Mouse (Mus musculus) hindbrain, embryonic 13.5 days (tissue): ENCODE measurements at regions not wholly inside any gene's neighbourhood (a gene's known extent, or its start where the extent isn't known, plus 50 kb on each side); places are given as distances from the start of the nearest gene placed in this dataset.

Source experiments
- ATAC-seq: fragments of 200-750 bp; cut with Nextera tagmentation; 2 replicates; pipeline ENCODE4 v1.8.0; 2017; ENCODE audit warnings: moderate TSS enrichment; ENCODE audit not compliant: low FRiP score
- H3K27ac ChIP-seq: fragments of 300-500 bp; sonication (generic); 2 replicates; pipeline ENCODE4 v1.5.1; 2015; ENCODE audit warnings: inconsistent platforms, mild to moderate bottlenecking, moderate library complexity
- H3K27me3 ChIP-seq: fragments of 300-500 bp; sonication (generic); 2 replicates; pipeline ENCODE4 v1.6.1; 2015; ENCODE audit warnings: mild to moderate bottlenecking, inconsistent platforms
- H3K36me3 ChIP-seq: fragments of 300-500 bp; sonication (generic); 2 replicates; pipeline ENCODE4 v1.6.1; 2015; ENCODE audit warnings: mild to moderate bottlenecking, inconsistent platforms
- H3K4me1 ChIP-seq: fragments of 300-500 bp; sonication (generic); replicated peaks from 2 replicates; pipeline ENCODE4 v1.6.1; 2015; ENCODE audit warnings: inconsistent platforms
- H3K4me2 ChIP-seq: fragments of 300-500 bp; sonication (generic); 2 replicates; pipeline ENCODE4 v1.6.1; 2015; ENCODE audit warnings: inconsistent platforms, mild to moderate bottlenecking, moderate library complexity
- H3K4me3 ChIP-seq: fragments of 300-500 bp; sonication (generic); 2 replicates; pipeline ENCODE4 v1.5.1; 2015; ENCODE audit warnings: mild to moderate bottlenecking, inconsistent platforms
- H3K9ac ChIP-seq: fragments of 300-500 bp; sonication (generic); 2 replicates; pipeline ENCODE4 v1.6.1; 2015; ENCODE audit warnings: mild to moderate bottlenecking, inconsistent platforms
- H3K9me3 ChIP-seq: fragments of 300-500 bp; sonication (generic); 2 replicates; pipeline ENCODE4 v1.6.1; 2016; ENCODE audit warnings: inconsistent platforms
- WGBS: fragments of 180-500 bp; shearing (Covaris S2); methylation state at CpG from one replicate; pipeline ENCODE4 v1.1.7; 2015; 5-methylcytosine and 5-hydroxymethylcytosine counted together

GRCm38 (mm10) chr9:113413851-113414250 is 294.2 kb downstream of the Pdcd6ip start:
- no peaks in the 10 kb centered on the region for H3K27me3 ChIP-seq
- ATAC-seq: no peak
- no peak overlapping the region for H3K4me3 ChIP-seq
- no peak overlapping the region for H3K4me2 ChIP-seq
- H3K9me3 ChIP-seq: no peaks in the 10 kb centered on the region
- H3K36me3 ChIP-seq: no peaks in the 10 kb centered on the region
- peaks cover 16% of the 10 kb centered on the region; the same call in 1 of the 2 replicates for H3K4me1 ChIP-seq
- no peak overlapping the region for H3K27ac ChIP-seq
- WGBS: 71% methylated on average over 3 of the region's 3 CpGs
- no peak overlapping the region for H3K9ac ChIP-seq

GRCm38 (mm10) chr9:113411638-113412037 is 296.4 kb downstream of the Pdcd6ip start:
- ATAC-seq: no peak
- Histone ChIP-seq H3K36me3 (no peaks in the 10 kb centered on the region), H3K4me3 (no peak overlapping the region), H3K4me1 (peaks cover 16% of the 10 kb centered on the region; the same call in 1 of the 2 replicates), H3K27me3 (no peaks in the 10 kb centered on the region), H3K9me3 (no peaks in the 10 kb centered on the region), H3K4me2 (no peak overlapping the region), H3K27ac (no peak overlapping the region), H3K9ac (no peak overlapping the region)
- 71% methylated on average over 4 of the region's 4 CpGs for WGBS

DNA sequence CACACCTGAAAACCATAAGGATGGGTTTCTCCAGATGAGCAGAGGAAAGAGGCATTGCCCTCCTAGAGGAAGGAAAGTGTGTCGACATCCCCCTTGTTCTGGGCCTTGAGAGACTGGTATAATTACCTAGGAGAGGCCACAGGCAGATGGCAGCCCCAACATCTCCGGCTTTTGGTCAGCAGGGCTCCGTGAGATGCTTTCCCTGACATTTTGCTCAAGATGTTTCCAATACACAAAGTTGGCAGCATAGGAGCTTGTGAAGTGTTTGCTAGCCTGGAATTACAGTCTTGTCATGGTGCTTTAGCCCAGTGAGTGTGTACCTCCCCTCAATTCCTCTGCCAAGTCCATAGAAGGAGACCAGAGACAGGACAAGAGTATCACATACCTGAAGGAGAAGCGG is 299.5 kb downstream of the Pdcd6ip start:
- no peak for ATAC-seq
- H3K27ac ChIP-seq: no peak overlapping the region
- WGBS: 85% methylated on average over 4 of the region's 4 CpGs

DNA sequence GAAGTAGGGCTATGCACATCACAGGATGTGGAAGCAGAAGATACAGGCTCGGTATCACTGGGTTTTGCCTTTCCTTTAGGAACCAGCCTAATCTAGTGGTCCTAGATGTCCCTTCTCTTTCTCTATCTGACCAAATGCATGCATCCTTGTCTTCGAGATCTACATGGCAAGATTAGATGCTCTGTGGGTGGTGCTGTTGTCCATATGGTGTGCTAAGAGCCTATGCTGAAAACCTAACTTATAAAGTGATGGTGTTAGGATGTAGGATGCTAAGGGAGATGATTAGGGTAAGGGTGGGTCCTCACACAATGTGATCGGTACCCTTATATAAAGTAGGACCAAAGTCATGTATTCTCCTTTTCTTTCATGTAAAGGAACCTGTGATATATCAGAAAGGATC is 313.7 kb downstream of the Pdcd6ip start:
- no peak overlapping the region for H3K27ac ChIP-seq
- no peaks in the 10 kb centered on the region for H3K4me1 ChIP-seq
- H3K4me2 ChIP-seq: no peak overlapping the region
- no peak overlapping the region for H3K4me3 ChIP-seq
- WGBS: 92% methylated on average over 3 of the region's 3 CpGs
- no peaks in the 10 kb centered on the region for H3K27me3 ChIP-seq
- H3K9me3 ChIP-seq: no peaks in the 10 kb centered on the region
- no peak for ATAC-seq
- H3K9ac ChIP-seq: no peak overlapping the region
- H3K36me3 ChIP-seq: no peaks in the 10 kb centered on the region

More for the DNA sequence above, 299.5 kb downstream of the Pdcd6ip start:
- Histone ChIP-seq H3K4me1 (0 out of 2 replicates have a peak, but pooled peaks cover 4% of the 10 kb centered on the region), H3K9ac (no peak overlapping the region), H3K36me3 (no peaks in the 10 kb centered on the region), H3K4me2 (no peak overlapping the region), H3K27me3 (no peaks in the 10 kb centered on the region), H3K4me3 (no peak overlapping the region), H3K9me3 (no peaks in the 10 kb centered on the region)

- Histone ChIP-seq H3K36me3 (no peaks in the 10 kb centered on the region), H3K9ac (no peak overlapping the region), H3K9me3 (no peaks in the 10 kb centered on the region), H3K4me3 (no peak overlapping the region), H3K4me1 (peaks cover 7% of the 10 kb centered on the region), H3K4me2 (no peak overlapping the region), H3K27ac (no peak overlapping the region), H3K27me3 (no peaks in the 10 kb centered on the region)
- WGBS: 73% methylated on average over 12 of the region's 12 CpGs
- ATAC-seq: no peak
Measured at GRCm38 (mm10) chr9:113387356-113387755, 320.7 kb downstream of the Pdcd6ip start.

DNA sequence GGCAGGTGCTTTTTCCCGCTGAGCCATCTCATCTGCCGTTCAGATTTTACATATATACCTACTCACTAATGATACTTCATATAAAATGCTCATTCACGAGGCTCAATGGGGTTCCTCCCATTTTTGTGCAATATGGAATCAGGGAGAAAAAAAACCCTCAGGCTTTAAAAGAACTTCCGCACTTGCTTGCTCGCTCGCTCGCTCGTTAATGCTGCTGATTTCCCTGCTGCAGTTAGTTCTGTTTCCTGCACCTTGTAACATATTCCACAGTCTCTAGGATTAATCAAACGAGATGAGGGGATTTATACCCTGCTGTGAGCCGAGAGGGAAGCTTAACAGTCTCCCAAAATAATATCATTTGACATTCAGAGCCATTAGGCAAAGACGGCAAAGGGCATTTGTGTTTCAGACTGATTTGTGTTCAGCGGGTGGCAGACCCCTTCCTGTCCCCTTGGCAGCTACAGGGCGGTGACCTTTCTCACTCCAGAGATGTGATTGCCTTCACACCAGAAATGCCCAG is 326.4 kb downstream of the Pdcd6ip start:
- Histone ChIP-seq H3K27ac (peak overlapping the region; percentile 77), H3K36me3 (no peaks in the 10 kb centered on the region), H3K4me2 (peak overlapping the region; percentile 18; the same call in 1 of the 2 replicates), H3K9ac (no peak overlapping the region), H3K27me3 (no peaks in the 10 kb centered on the region), H3K4me3 (no peak overlapping the region), H3K9me3 (no peaks in the 10 kb centered on the region), H3K4me1 (peaks cover 28% of the 10 kb centered on the region)
- ATAC-seq: no peak
- 38% methylated on average over 13 of the region's 13 CpGs for WGBS

DNA sequence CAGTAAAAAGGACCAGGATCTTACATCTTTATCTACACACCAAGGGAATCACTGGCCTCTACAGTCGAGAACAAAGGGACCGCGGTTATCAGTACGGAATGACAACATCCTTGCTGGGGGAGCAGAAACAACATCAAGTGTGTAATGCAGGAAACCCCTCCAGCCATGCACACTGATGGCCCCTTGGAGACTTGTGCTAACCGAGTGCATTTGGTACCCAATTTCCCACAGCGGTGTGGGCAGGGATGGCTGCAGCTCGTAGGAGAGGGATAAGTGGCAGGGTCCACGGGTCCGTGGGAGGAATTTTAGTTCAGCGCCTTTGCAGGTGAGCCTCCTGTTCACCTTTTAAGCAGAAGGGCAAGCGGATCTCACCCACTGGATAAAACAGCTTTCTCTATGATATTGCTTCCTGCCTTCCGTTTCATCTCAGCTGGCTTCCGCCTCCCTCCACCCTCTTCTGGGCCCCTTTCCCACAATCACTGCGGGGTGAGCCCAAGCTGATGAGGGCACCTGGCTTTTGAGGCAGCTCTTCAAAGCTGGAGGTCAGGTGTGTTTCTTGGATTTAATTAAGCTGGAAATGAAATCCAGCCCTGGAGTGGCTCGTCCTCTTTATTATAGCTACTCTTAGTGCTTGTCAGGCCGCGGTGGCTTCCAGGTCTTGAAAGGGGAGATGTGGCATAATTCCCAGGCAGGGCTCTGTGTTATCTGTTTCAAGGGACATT is 327.5 kb downstream of the Pdcd6ip start:
- ATAC-seq: peak; percentile 43; the same call in 1 of the 2 replicates
- no peaks in the 10 kb centered on the region for H3K27me3 ChIP-seq
- no peaks in the 10 kb centered on the region for H3K9me3 ChIP-seq
- 52% methylated on average over 17 of the region's 17 CpGs for WGBS
- peaks cover 28% of the 10 kb centered on the region for H3K4me1 ChIP-seq
- peak overlapping the region; percentile 76 for H3K27ac ChIP-seq
- no peak overlapping the region for H3K4me3 ChIP-seq
- H3K4me2 ChIP-seq: no peak overlapping the region
- H3K9ac ChIP-seq: peak overlapping the region; percentile 35; the same call in 1 of the 2 replicates
- H3K36me3 ChIP-seq: no peaks in the 10 kb centered on the region

DNA sequence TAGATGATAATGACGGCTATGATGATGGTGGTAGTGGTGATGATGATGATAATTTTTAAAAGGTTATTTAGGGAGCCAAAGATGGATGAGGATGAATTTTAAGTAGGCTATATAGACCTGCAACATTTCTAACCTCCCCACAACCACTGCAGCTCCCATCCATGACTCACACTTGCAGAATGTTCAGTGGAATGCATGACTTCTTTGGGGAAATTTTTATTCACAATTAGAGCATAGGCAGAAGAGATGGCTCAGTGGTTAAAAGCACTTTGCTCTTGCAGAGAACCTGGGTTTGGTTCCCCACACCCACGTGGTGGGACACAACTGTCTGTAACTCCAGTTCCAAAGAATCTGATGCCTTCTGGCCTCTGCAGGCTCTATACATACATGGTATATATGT is 329.5 kb downstream of the Pdcd6ip start:
- 93% methylated on average over 2 of the region's 2 CpGs for WGBS
- Histone ChIP-seq H3K4me3 (no peak overlapping the region), H3K36me3 (no peaks in the 10 kb centered on the region), H3K27me3 (no peaks in the 10 kb centered on the region), H3K4me2 (no peak overlapping the region), H3K4me1 (peaks cover 28% of the 10 kb centered on the region), H3K9ac (no peak overlapping the region), H3K9me3 (no peaks in the 10 kb centered on the region), H3K27ac (no peak overlapping the region)
- no peak for ATAC-seq

GRCm38 (mm10) chr9:113371718-113372306 is 336.2 kb downstream of the Pdcd6ip start:
- no peak overlapping the region for H3K4me2 ChIP-seq
- H3K9ac ChIP-seq: no peak overlapping the region
- H3K27ac ChIP-seq: no peak overlapping the region
- no peaks in the 10 kb centered on the region for H3K36me3 ChIP-seq
- no peak for ATAC-seq
- H3K4me3 ChIP-seq: no peak overlapping the region
- no peaks in the 10 kb centered on the region for H3K27me3 ChIP-seq
- WGBS: 92% methylated on average over 7 of the region's 7 CpGs
- H3K4me1 ChIP-seq: no peaks in the 10 kb centered on the region
- H3K9me3 ChIP-seq: no peaks in the 10 kb centered on the region

DNA sequence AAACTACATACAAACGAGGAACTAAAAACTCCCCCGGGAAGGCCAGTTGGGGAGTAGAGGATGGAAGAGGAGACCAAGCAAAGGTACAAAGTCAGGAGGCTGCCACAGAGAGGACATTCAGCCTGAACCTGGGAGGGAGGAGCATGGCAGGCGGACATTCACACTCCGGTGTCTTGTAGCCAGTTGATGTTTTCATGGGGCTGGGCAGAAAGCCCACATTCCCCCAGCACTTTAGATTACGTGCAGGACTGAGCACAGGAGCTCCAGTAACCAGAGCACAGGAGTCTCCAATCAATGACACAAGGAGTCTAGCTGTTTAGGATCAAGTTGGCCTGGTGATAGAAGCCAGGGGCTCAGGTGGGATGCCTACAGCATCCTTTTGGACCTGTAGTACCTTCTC is 360.1 kb downstream of the Pdcd6ip start:
- WGBS: 81% methylated on average over 5 of the region's 5 CpGs
- no peaks in the 10 kb centered on the region for H3K36me3 ChIP-seq
- no peaks in the 10 kb centered on the region for H3K27me3 ChIP-seq
- ATAC-seq: no peak
- peaks cover 4% of the 10 kb centered on the region; the same call in 1 of the 2 replicates for H3K4me1 ChIP-seq
- no peak overlapping the region for H3K4me2 ChIP-seq
- H3K9me3 ChIP-seq: no peaks in the 10 kb centered on the region
- no peak overlapping the region for H3K9ac ChIP-seq
- H3K4me3 ChIP-seq: no peak overlapping the region
- no peak overlapping the region for H3K27ac ChIP-seq

DNA sequence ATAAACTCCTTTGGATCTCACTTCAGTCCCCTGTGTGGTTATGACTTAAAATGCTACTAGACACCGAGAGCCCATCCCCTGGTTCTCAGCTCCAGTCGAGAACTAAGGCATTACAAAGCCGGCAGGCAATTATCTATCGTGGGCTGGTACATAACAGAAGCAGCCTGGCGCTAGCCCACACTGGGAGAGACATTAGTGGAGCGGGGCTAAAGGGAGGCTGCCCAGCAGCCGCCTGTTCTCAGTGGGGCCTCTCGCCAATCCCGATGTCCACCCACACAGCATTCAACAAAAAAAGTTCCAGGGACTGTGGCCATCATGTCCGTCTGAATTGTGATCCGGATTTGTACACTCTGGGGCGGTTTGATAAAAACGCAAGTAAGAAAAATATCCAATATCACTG is 361.5 kb downstream of the Pdcd6ip start:
- Histone ChIP-seq H3K9ac (no peak overlapping the region), H3K36me3 (no peaks in the 10 kb centered on the region), H3K4me2 (no peak overlapping the region), H3K4me1 (peaks cover 4% of the 10 kb centered on the region; the same call in 1 of the 2 replicates), H3K4me3 (no peak overlapping the region), H3K9me3 (no peaks in the 10 kb centered on the region), H3K27me3 (no peaks in the 10 kb centered on the region), H3K27ac (no peak overlapping the region)
- no peak for ATAC-seq
- 67% methylated on average over 13 of the region's 13 CpGs for WGBS

DNA sequence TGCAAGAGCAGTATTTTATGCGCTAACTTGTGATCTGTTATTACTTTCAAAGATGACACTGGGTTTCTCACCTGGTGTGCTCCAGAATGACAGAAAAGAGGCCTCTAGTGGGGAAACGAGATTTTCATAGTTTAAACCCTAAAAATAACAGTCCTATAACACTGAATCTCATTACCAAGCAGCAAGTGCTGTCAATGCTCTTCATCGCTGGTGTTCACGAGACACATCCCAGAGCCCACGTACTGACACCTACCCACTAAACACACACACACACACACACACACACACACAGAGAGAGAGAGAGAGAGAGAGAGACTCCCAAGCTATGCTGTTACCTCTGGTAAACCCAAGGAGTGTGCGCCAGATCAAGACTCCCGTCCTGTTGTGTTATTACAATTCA is 365.9 kb downstream of the Pdcd6ip start:
- no peak overlapping the region for H3K9ac ChIP-seq
- no peak overlapping the region for H3K4me3 ChIP-seq
- peaks cover 4% of the 10 kb centered on the region; the same call in 1 of the 2 replicates for H3K4me1 ChIP-seq
- no peaks in the 10 kb centered on the region for H3K9me3 ChIP-seq
- no peak overlapping the region for H3K27ac ChIP-seq
- H3K4me2 ChIP-seq: no peak overlapping the region
- no peak for ATAC-seq
- H3K27me3 ChIP-seq: no peaks in the 10 kb centered on the region
- WGBS: 81% methylated on average over 7 of the region's 7 CpGs
- H3K36me3 ChIP-seq: no peaks in the 10 kb centered on the region
